Mouse (Mus musculus) myocyte (in vitro differentiated cells): ENCODE data around the gene Arf6.

Source experiments
- MAX ChIP-seq: IDR thresholded peaks from one replicate; pipeline ENCODE4 v1.6.1; 2011; ENCODE audit warnings: low read depth, mild to moderate bottlenecking, control low read depth
- POLR2A ChIP-seq: IDR thresholded peaks from one replicate; pipeline ENCODE4 v1.6.1; 2011; ENCODE audit warnings: low read depth, mild to moderate bottlenecking, control low read depth, moderate library complexity; ENCODE audit not compliant: insufficient read length
- POLR2AphosphoS2 ChIP-seq: IDR thresholded peaks from one replicate; pipeline ENCODE4 v1.6.1; 2011; ENCODE audit warnings: low read depth, control low read depth; ENCODE audit not compliant: insufficient read length
- TCF12 ChIP-seq: IDR thresholded peaks from one replicate; pipeline ENCODE4 v1.6.1; 2011; ENCODE audit warnings: mild to moderate bottlenecking, control low read depth; ENCODE audit not compliant: poor library complexity, insufficient read depth, severe bottlenecking

GRCm38 (mm10) chr12:69413303-69413702 is 41.4 kb downstream of the Arf6 start:
- TF ChIP-seq POLR2A (no peak), MAX (no peak), POLR2AphosphoS2 (no peak), TCF12 (no peak)
